Mouse (Mus musculus) 416B (cell line): ENCODE results near the gene Nabp1.
A peak's percentile ranks its signal among the peaks of the same experiment; 100 is the strongest.
"Not testable (repeated sequence)": the region's sequence is repeated elsewhere in the genome, so short reads cannot be mapped to it uniquely, and the experiment has no call there.

Experiments
- DNase-seq: peaks from one replicate; pipeline ENCODE4 v3.0.0; 2011; ENCODE audit warnings: low read depth

Nabp1 gene

DNA sequence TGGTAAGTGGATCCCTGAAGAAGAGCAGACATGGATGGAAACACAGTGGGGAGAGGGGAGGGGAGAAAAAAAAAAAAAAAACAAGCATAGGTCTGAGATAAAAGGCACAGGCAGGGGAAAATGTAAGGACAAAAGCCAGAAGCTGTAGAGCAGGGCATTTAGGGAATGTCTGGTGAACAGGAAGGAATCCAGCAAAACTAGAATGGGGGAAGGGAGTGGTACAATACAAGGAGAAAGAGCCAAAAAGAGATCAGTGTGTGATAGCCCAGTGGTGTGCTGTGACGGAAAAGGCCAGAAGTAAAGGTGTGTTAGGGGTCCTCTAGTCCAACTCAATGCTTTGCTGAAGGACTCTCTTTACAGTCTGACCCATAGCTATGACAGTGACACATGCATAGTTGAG lies 8.1 kb upstream of the Nabp1 start:
- no peak for DNase-seq

DNA sequence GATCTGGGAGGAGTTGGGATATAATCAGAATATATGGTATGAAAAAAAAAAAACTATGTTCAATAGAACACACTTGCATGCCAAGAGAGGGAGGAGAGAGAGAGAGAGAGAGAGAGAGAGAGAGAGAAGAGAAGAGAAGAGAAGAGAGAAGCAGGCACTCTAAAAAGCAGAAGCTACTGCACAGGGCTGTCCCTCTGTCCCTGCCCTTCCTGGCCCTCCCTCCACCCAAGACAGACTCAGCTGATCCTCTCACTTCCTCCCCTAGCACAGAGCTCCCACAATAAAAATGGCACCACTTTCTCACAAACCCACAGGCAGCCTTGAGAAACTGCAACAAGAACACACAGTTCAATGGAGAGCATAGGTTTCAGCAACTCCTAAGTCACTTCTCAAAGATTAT lies 2.2 kb upstream of the Nabp1 start:
- peak; percentile 73 for DNase-seq

DNA sequence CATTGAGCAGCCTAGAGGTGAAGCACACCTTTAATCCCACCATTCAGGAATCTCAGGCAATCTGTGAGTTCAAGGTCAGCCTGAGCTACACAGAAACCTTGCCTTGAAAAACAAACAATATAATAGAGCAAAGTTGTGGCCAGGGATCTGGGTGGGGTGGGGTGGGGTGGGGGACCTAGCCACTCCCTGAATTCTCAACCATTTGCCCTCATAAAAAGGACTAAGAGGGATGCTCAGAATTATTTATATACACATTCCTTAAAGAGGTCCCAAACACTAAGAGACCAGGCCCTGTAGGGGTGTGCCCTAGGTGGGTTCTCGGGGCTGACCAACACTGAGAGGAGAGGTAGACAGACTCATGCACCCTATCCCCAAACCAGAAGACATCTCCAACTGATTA lies 1.5 kb upstream of the Nabp1 start:
- DNase-seq: no peak

DNA sequence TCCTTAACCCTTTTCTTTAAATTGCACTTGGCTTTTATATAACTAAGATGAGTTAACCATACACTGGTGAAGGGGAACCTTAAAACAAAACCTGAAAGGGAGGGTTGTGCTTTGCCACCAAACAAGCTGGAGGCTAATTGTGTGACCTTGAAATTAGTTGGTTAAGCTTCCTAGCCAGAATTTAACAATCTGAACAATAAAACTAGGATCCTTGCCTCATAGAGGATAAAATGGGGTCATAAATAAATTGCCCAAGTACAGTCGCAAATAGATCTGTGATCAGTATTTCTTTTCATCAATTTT lies 753 bp upstream of the Nabp1 start:
- DNase-seq: no peak

DNA sequence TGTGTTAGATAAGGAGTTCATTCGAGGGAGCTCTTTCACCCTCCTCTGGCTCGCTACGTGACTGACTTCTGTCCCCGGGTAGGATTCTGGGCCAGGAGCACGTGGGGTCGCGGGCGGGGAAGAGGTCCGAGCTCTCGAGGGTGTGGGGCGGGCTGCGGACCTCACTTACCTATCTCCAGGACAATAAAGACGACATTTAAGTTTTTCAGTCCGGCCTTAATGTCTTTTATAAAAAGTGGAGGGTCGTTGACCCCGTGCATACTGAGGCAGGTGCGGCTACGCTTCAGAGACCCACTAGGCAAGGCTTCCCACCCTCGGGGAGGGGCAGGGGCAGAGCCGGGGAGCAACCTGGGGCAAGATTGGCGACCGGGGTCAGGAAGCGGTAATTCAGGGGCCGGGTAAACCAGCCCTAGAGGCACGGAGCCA lies 556 bp downstream of the Nabp1 start:
- peak; percentile 63 for DNase-seq

DNA sequence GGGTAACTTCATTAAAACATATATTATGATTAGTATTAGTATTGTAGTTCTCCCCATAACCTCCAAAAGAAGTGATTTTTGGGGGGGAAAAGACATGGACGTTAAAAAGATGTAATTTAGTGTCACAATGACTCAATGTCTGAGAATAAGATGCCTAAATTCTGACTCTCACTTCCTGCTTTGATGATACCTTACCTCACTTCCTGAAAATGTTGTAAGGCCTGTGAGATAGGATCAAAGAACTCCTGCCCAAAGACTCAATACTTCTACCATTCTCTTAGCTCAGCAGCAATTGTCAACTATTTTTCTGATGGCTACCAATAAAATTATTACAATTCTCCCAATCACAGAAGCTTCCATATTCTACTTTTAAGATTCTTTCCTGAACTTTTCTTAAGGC lies 1.8 kb downstream of the Nabp1 start:
- peak; percentile 71 for DNase-seq

DNA sequence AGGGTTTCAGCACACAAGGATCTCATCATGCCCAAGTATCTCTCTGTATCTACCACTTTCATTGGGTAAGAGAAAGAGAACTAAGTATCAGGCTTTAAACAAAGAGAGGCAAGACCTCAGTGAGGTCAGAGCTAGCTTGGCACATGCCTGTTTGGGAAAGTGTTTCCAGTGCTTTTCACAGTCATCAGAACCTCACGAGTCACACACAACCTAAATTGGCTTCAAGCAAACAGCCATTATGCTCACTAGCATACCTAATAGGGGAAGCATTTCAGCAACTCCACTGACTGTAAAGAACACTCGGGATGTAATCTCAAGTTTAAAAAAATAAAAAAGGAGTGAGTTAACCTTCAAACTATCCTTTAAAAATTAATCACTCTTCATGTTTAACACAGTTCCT lies 10.1 kb downstream of the Nabp1 start:
- DNase-seq: no peak

DNA sequence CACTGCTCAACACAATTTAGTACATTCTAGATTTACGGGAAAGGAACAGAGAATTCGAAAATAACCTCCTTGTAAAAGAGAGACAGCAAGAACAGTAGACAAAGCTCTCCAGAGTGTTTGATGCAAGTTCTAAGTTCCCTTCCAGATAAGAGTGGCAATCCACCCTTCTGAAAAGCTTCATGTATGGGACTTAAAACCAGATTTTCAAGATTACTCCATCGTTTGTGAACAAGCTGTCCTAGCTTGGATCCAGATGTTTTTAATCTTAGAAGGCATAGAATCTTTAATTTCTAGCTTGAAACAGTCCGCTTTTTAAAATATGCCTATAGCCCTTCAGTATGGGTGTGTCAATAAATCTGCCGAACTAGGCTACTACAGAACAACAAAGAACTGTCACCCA lies 11.0 kb downstream of the Nabp1 start:
- DNase-seq: no peak

DNA sequence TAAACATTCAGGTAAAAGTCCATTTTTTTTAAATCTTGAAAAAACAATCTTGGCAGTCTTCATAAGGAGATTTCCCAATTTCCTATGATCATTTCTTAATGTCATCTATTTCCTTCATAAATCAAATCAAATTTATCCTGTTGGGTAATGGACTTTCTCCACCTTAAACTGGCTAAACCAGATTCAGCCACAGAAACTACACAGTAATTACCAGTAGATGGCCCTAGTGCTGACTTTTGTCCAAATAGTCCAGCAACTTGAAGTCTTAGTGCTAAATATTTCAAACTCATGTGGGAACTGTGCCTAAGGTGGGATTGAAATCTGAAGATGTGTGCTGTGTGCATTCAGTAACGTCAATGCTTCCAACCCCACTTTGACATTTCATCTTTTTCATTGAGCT lies 11.8 kb downstream of the Nabp1 start:
- peak; percentile 72 for DNase-seq

DNA sequence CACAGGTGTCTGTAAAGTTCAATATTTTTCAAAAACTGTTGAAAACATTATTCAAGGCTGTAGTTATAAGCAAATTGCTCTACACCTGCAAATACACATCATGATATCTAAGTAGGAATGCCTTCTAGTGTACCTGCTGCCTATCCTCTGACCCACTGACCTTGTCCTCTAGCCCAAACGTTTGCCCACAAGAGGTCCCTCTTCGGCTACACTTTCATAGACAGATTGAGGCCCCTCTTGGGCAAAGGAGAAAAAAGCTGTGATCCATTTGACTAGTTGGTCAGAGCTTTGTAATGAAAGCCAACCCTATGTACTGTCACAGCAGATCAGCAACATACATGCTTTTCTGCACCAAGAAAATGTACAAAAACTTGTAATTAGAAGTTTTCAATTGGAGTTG lies 12.9 kb downstream of the Nabp1 start:
- peak; percentile 58 for DNase-seq

DNA sequence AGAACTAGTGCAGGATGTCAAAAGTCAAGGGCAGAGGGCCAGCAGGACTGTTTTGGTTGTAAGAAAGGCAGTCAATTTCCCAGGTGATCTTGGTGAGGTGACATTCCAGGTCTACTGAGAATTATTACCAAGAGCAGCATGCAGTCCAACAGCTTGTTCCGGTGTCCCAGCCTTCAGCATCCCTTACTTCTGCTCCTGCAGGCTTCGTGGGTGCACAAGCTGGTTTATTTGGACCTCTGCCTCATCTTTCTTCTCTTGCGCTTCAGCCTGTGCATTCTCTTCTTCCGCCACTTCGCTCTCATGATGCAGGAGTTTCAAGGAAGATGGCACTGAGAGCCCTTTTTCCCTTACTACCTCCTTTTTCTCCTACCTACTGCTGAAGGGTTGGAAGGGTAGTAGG lies 15.2 kb downstream of the Nabp1 start:
- DNase-seq: no peak

DNA sequence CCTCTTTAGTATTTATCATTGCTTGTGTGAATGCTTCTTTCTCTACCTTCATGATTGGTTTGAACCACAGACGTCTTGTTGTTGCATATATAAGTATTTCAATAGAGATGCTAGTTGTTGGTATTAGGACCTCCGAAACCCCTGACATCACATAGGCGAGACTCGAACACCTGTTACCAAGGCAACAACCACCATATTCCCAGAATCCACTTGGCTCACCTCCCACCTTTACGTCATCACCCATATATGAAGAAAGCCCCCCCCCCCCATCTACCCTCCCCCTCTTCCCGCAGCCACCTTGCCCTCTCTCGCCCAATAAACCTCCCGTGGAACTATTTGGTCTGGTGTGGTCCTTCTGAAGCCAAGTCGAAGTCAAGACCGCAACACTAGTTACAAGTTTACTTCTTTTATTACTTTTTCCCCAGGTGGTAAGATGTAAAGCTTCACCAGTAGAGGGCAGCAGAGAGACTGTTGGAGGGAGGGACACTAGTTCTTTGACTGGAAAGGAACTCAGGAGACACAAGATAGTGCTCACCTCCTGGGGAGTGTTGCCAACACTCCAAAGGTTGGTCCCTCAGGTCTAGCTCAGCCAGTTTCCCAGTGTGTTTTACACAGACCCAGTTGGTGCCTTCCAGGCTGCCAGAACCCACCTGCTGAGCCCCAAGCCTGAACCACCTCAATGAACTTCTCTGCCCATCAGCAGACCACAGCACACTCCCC lies 19.3 kb downstream of the Nabp1 start:
- DNase-seq: peak; percentile 84

DNA sequence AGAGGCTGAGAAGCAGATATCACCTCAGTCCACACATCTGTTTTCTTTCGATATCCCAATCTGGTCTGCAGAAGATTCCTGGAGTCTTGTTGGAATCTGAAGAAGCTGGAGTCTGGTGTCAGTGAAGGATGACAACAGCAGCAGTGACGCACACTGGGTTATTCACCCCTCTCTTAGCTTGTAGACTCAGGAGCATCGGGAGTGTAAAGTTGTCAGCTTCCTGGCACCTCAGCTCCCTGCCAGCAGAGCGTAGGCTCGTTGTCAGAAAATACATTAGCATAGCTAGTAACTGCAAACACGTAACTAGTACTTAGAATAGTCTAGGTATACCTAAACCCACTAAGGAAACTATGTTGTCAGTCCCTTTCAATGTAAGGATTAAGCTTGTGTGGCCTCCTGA lies 20.1 kb downstream of the Nabp1 start:
- no peak for DNase-seq

DNA sequence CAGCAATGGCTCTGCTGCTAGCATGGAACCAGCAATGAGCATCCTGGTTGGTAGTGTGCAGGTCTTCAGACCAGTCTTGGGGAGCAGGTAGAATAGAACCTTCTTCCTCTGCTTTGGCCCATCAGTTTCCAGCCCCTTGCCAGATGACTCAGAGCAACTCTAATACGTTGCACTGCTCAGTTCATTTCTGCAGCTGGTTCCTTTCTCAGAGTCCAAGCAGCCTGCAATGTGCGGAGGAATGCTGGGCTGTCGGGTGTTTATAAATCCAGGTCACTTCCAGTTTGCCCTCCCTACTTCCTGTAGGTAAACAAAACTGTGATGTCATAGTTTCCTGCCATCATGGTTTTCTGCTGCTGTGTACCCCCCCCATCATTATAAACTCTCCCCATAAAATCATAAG lies 21.0 kb downstream of the Nabp1 start:
- DNase-seq: no peak

DNA sequence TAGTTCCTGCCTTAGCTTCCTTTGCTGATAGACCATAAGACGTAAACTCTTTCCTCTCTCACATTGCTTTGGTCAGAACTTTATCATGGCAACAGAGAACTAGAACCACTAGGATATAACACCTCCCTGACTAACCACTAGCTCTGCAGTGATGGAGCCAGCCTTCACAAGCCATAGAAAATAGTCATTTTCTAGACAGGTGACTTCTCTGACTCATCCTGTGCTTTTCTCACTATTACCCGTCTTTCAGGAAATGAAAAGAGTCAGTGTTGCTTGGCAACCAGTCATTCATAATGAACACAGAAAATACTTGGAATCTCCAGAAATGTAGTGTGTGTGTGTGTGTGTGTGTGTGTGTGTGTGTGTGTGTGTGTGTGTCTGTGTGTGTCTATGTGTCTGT lies 29.4 kb downstream of the Nabp1 start:
- DNase-seq: peak; percentile 72

DNA sequence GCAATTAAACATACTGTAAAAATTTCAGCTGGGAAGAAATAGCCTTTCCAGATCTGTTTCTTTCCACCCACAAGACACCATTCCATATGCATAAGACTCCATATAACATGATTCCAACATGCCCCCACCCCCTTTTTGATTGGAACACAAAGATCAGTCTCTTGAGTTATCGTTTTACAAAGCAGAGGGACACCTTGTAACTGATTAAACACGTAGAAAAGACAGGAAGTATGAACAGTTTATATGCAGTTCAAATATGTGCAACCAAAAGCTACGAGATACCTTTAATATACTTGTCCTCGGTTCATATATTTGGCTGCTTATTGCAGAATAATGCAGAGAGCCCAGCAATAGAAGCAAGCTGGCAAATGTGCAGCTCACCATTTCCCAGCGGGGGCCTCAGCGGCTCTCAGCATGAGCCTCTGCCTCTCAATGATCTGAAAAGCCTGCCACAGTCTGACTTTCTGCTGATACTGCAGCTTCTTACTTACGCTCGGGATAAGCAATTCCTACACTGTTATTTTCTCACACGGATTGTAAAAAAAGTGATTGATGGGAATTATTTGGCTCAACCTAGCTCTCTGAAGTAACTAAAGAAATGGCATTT lies 32.3 kb downstream of the Nabp1 start:
- no peak for DNase-seq

DNA sequence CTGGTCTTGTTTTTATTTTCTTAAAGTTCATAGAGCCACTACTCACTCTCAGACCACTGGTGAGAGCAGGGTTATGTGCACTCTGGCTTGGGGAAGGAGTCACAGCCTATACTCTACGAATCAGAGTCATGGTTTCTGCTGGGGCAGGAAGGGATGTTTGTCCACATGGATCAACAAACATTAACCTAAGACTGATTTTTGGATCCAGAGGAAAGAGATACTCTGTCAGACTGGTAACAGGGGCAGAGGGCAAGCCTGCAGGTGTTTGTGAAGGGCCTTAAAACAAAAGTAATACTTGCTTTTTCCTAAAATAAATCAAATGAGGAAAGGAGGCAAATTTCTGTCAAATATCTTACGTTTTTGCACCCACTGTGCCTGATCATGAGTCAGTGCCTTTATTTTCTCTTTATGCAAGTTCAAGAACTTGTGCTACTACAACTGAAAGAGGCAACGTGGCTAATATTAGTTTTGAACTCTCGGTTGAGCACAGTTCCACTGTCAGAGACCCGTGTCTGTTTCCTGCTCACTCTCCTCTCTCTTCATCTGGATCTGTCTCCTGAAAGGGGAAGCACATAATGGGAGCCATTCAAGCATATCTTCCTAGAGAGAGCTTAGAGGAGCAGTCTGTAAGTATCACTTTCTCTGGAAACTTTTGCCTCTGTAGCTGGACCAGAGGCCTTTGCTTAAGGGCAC lies 32.9 kb downstream of the Nabp1 start:
- DNase-seq: no peak

DNA sequence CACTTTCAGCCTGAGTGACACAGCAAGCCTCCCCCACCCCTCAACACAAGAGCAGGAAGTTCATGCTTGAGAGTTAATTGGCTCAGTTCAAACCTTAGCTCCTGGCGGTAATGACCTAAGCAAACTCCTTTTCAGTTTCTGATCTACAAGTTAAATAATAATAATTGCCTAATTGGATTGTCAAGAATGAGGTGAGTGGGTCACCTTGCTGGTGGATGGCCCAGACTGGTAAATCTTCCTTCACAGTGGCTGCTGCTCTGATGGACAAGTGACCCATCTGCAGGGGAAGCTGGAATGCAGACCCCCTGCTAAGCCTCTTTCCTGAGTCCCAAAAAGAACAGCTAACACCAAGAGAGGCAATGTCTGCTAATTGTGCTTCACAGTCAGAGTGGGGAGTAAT lies 48.5 kb downstream of the Nabp1 start:
- no peak for DNase-seq

DNA sequence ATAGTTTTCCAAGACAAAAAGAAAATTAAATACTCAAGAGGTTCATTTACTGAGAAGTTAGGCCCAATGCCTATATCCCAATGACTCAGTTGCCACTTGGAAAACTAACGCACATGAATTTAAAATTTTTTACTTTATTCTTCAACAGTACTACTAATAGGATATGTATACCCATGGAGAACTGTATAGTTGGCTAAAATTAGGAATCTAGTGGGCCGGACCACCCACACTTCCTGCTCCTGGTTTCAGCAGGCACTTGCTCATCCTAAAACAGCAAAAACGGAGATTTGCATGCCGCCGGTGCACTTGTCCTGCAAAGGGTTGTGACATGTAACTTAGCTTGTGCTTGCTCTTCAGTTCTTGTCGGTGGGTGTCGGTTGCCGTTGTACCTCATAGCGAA lies 51.9 kb downstream of the Nabp1 start:
- no peak for DNase-seq

DNA sequence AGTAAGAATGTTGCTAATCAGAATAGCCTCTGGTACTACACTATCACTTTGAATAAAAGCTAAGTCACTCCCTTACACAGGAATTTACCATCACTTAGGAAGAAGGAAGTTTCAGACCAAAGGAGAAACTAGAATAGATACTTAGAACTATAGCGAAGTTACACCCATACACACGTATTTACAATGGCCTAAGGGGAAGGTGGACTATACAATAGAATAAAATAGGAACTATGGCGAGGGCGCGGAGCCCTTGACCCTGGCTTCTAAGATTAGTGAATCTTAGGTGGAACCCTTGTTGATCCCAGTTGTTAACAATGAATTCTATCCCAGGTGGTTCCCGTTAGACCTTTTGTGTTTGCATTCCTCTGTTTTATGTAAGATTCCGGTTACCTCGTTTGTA lies 57.2 kb downstream of the Nabp1 start:
- not testable (repeated sequence) for DNase-seq

DNA sequence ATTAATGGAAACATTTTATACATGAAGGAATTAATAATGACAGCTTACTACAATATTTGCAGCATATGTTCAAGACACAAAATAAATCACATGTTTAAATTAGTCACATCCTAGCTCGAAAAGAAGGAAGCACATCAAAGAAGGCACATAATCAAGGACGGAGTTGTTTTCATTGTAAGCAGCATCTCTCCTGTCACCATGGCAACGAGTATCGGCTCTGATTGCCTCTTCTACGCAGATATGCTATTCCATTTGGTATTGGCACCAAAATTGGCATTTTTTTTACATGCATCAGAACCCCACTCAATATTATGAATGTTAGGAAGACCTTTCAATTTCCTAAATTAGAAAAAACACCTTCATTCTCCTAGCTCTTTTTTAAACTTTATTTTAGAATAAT lies 59.5 kb downstream of the Nabp1 start:
- DNase-seq: no peak
